Mouse (Mus musculus) MEL (cell line): ENCODE data around the gene Zbp1. TPM values are rescaled to one million over a fixed set of nuclear protein-coding genes. Genes with fewer than 3 reads are reported as not detected.

Experiments used
- DNase-seq: peaks from one replicate; pipeline ENCODE4 v3.0.0; 2011; ENCODE audit warnings: low read depth, low spot score
- H3K27ac ChIP-seq: 2 replicates; pipeline ENCODE4 v1.5.1; 2012; ENCODE audit warnings: low read depth, mild to moderate bottlenecking, control low read depth, low read length, moderate library complexity; ENCODE audit not compliant: control insufficient read depth
- H3K27me3 ChIP-seq, 2 experiments: fragments of 150-350 bp in 1 of 2; sonication (generic) in 1 of 2; 2 replicates each; pipeline ENCODE4 v1.6.1; 2012; ENCODE audit warnings: low read length in 2 of 2, mild to moderate bottlenecking in 2 of 2, improper control_type of control experiment in 1 of 2, moderate library complexity in 1 of 2; ENCODE audit not compliant: insufficient read depth in 2 of 2, control insufficient read depth in 1 of 2
- H3K36me3 ChIP-seq, 2 experiments: 2 replicates each; pipeline ENCODE4 v1.6.1; 2012 to 2014; ENCODE audit warnings: low read length in 2 of 2, improper control_type of control experiment in 1 of 2, inconsistent platforms in 1 of 2, mild to moderate bottlenecking in 1 of 2; ENCODE audit not compliant: insufficient read depth in 2 of 2, control insufficient read depth in 1 of 2
- H3K4me1 ChIP-seq, 2 experiments: fragments of 150-350 bp in 1 of 2; sonication (generic) in 1 of 2; 2 replicates each; pipeline ENCODE4 v1.6.1; 2012; ENCODE audit warnings: low read length in 2 of 2, improper control_type of control experiment in 1 of 2, mild to moderate bottlenecking in 1 of 2; ENCODE audit not compliant: insufficient read depth in 2 of 2, control insufficient read depth in 1 of 2
- H3K4me3 ChIP-seq, 2 experiments: fragments of 150-350 bp in 1 of 2; sonication (generic) in 1 of 2; 2 replicates each; pipeline ENCODE4 v1.5.1; 2012; ENCODE audit warnings: low read depth in 2 of 2, low read length in 2 of 2, mild to moderate bottlenecking in 2 of 2, moderate library complexity in 2 of 2, control low read depth in 1 of 2, improper control_type of control experiment in 1 of 2; ENCODE audit not compliant: control insufficient read depth in 1 of 2, insufficient read depth in 1 of 2
- H3K79me2 ChIP-seq: 2 replicates; pipeline ENCODE4 v1.6.1; 2012; ENCODE audit warnings: mild to moderate bottlenecking, low read length, moderate library complexity; ENCODE audit not compliant: control insufficient read depth, poor library complexity, insufficient read depth
- H3K9ac ChIP-seq: 2 replicates; pipeline ENCODE4 v1.6.1; 2012; ENCODE audit warnings: low read depth, mild to moderate bottlenecking, control low read depth, low read length, moderate library complexity; ENCODE audit not compliant: control insufficient read depth, poor library complexity, severe bottlenecking
- H3K9me3 ChIP-seq: fragments of 150-350 bp; sonication (generic); replicated peaks from 2 replicates; pipeline ENCODE4 v1.6.1; 2012; ENCODE audit warnings: mild to moderate bottlenecking, low read length, improper control_type of control experiment, moderate library complexity; ENCODE audit not compliant: insufficient read depth
- BHLHE40 ChIP-seq: IDR thresholded peaks from 2 replicates; pipeline ENCODE4 v1.6.1; 2012; ENCODE audit warnings: low read depth, mild to moderate bottlenecking, inconsistent platforms, low read length, improper control_type of control experiment, borderline replicate concordance
- CHD2 ChIP-seq: IDR thresholded peaks from 2 replicates; pipeline ENCODE4 v1.6.1; 2011; ENCODE audit warnings: low read length, improper control_type of control experiment
- GABPA ChIP-seq: IDR thresholded peaks from 2 replicates; pipeline ENCODE4 v1.6.1; 2012; ENCODE audit warnings: low read depth, mild to moderate bottlenecking, inconsistent platforms, low read length, improper control_type of control experiment, moderate library complexity
- HCFC1 ChIP-seq: IDR thresholded peaks from 2 replicates; pipeline ENCODE4 v1.6.1; 2012; ENCODE audit warnings: low read depth, mild to moderate bottlenecking, inconsistent platforms, low read length, improper control_type of control experiment, moderate library complexity
- JUND ChIP-seq: IDR thresholded peaks from 2 replicates; pipeline ENCODE4 v1.6.1; 2011; ENCODE audit warnings: low read depth, mild to moderate bottlenecking, improper control_type of control experiment, low read length
- KAT2A ChIP-seq: conservative IDR thresholded peaks from 2 replicates; pipeline ENCODE4 v1.6.1; 2012; ENCODE audit warnings: low read depth, low read length, improper control_type of control experiment, inconsistent platforms
- MAFK ChIP-seq: IDR thresholded peaks from 2 replicates; pipeline ENCODE4 v1.6.1; 2011; ENCODE audit warnings: low read depth, mild to moderate bottlenecking, low read length, improper control_type of control experiment, borderline replicate concordance
- MAX ChIP-seq: IDR thresholded peaks from 2 replicates; pipeline ENCODE4 v1.6.1; 2011; ENCODE audit warnings: low read length, improper control_type of control experiment
- MXI1 ChIP-seq: IDR thresholded peaks from 2 replicates; pipeline ENCODE4 v1.6.1; 2011; ENCODE audit warnings: mild to moderate bottlenecking, low read depth, low read length, improper control_type of control experiment
- MYB ChIP-seq: IDR thresholded peaks from 2 replicates; pipeline ENCODE4 v1.6.1; 2011; ENCODE audit warnings: mild to moderate bottlenecking, low read depth, low read length, improper control_type of control experiment
- NELFE ChIP-seq: IDR thresholded peaks from 2 replicates; pipeline ENCODE4 v1.6.1; 2011; ENCODE audit warnings: low read depth, low read length, improper control_type of control experiment
- POLR2AphosphoS5 ChIP-seq: IDR thresholded peaks from 2 replicates; pipeline ENCODE4 v1.6.1; 2012; ENCODE audit warnings: low read depth, borderline replicate concordance, mild to moderate bottlenecking, inconsistent platforms, low read length, moderate library complexity, mixed read lengths
- RCOR1 ChIP-seq: IDR thresholded peaks from 2 replicates; pipeline ENCODE4 v1.6.1; 2012; ENCODE audit warnings: low read depth, mild to moderate bottlenecking, inconsistent platforms, low read length, improper control_type of control experiment
- SMC3 ChIP-seq: IDR thresholded peaks from 2 replicates; pipeline ENCODE4 v1.6.1; 2011; ENCODE audit warnings: low read depth, low read length, improper control_type of control experiment
- TBP ChIP-seq: IDR thresholded peaks from 2 replicates; pipeline ENCODE4 v1.8.0; 2011; ENCODE audit warnings: low read depth, low read length, improper control_type of control experiment
- TCF12 ChIP-seq: IDR thresholded peaks from 2 replicates; pipeline ENCODE4 v1.6.1; 2014; ENCODE audit warnings: low read depth, mild to moderate bottlenecking, inconsistent platforms, low read length, improper control_type of control experiment, moderate library complexity
- USF2 ChIP-seq, 2 experiments: IDR thresholded peaks; 2 replicates each; pipeline ENCODE4 v1.6.1; 2011 to 2012; ENCODE audit warnings: improper control_type of control experiment in 2 of 2, low read length in 2 of 2, borderline replicate concordance in 1 of 2, inconsistent platforms in 1 of 2, low read depth in 1 of 2, mild to moderate bottlenecking in 1 of 2; ENCODE audit not compliant: insufficient read depth in 1 of 2
- ZC3H11A ChIP-seq: IDR thresholded peaks from 2 replicates; pipeline ENCODE4 v1.6.1; 2012; ENCODE audit warnings: low read depth, mild to moderate bottlenecking, inconsistent platforms, low read length, improper control_type of control experiment
- ZNF384 ChIP-seq: IDR thresholded peaks from 2 replicates; pipeline ENCODE4 v1.6.1; 2012; ENCODE audit warnings: low read depth, mild to moderate bottlenecking, inconsistent platforms, low read length, improper control_type of control experiment
- polyA plus RNA-seq, 2 experiments: library from polyadenylated mRNA; stranded (reverse) in 1 of 2; unstranded in 1 of 2; fragments of >175 nt in 1 of 2; fragments of >200 nt in 1 of 2; gene quantifications; 2 replicates each; pipeline versions ENCODE4 v1.2.1 to v1.2.4; 2012; ENCODE audit warnings: low replicate concordance in 2 of 2, low read depth in 1 of 2; ENCODE audit not compliant: insufficient read length in 2 of 2, insufficient read depth in 1 of 2, missing spikeins in 1 of 2
- total RNA-seq: library from RNA; depleted of rRNA; stranded (reverse); fragments of 300-350 nt; gene quantifications from 2 replicates; pipeline ENCODE4 v1.2.3, GENCODE M21; 2012

Gene Zbp1
- total and polyA plus RNA-seq, 3 experiments, result not detected

DNA sequence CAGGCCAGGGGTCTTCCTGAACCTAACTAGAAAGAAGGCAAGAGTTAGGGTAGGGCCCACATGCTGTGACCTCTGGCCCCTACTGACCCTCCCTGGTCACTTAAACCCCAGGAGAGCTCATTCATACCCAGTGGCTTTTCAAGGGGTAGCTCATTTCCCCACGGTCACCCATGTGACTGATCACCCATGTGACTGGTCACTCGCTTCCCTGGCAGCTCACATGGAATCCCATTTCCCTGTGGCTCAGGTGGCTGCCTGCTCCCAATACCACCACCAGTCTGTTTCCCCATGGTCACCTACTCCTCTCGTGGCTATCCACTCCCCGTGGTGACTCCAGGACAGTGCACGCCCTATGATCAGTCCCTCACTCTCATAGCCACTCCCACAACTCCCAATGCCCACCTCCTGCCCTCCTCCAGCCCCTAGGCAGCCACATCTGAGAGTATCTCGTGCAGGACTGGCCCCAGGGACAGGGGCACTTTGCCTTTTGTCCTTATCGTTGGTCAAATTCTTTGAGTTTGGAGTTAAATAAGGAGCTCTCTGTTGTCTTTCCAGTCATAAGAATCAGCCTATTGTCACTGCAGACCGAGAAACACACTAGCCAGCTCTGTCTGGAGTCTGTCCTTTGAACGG is 39.9 kb upstream of the Zbp1 start:
- Histone ChIP-seq H3K36me3 (no peaks in the 10 kb centered on the region), H3K4me1 (no peaks in the 10 kb centered on the region)

DNA sequence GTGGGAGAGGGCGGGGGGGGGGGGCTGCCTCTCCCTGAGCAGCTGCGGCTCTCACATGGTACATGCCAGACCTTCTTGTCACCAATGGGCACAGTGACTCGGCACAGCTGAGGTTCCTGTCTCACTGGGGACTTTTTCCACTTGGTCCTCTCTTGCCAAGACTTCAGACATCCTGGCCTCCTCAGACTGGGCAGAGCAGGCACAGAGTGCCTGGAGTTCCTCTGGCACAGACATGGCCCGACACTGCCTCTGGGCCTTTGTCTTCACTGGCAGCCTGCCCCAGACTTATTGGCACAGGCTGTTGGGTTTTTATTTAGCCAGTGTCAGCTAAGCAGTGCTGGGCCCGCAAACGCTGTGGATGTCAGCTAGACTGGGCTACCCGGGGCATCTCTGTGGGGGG is 38.9 kb upstream of the Zbp1 start:
- Histone ChIP-seq H3K79me2 (no peaks in the 10 kb centered on the region), H3K9ac (no peak overlapping the region), H3K27me3 (no peaks in the 10 kb centered on the region), H3K9me3 (no peaks in the 10 kb centered on the region), H3K4me1 (no peaks in the 10 kb centered on the region), H3K4me3 (no peak overlapping the region), H3K27ac (no peak overlapping the region), H3K36me3 (no peaks in the 10 kb centered on the region)
- DNase-seq, result no peak
- no peak for TF ChIP-seq MAFK
- no peak for TF ChIP-seq MYB
- no peak for TF ChIP-seq JUND
- TF ChIP-seq USF2 (IDR thresholded peaks at IDR 0.05; ENCODE audit: borderline replicate concordance in 1 of 2, insufficient read depth in 1 of 2, low read depth in 1 of 2, low read length in 2 of 2), result no peak
- no peak for TF ChIP-seq SMC3
- TF ChIP-seq BHLHE40, result no peak
- no peak for TF ChIP-seq ZC3H11A
- no peak for TF ChIP-seq ZNF384
- no peak for TF ChIP-seq NELFE
- no peak for TF ChIP-seq MAX
- no peak for TF ChIP-seq TBP
- no peak for TF ChIP-seq RCOR1

More for the DNA sequence above, 39.9 kb upstream of the Zbp1 start:
- H3K79me2 ChIP-seq, result no peaks in the 10 kb centered on the region
- H3K9me3 ChIP-seq, result no peaks in the 10 kb centered on the region
- DNase-seq, result no peak
- no peaks in the 10 kb centered on the region for H3K27me3 ChIP-seq
- TF ChIP-seq GABPA, result no peak
- no peak for TF ChIP-seq TCF12
- no peak for TF ChIP-seq BHLHE40
- TF ChIP-seq MYB, result no peak
- no peak for TF ChIP-seq CHD2
- TF ChIP-seq KAT2A, result no peak
- TF ChIP-seq SMC3, result no peak
- TF ChIP-seq MXI1, result no peak
- no peak for TF ChIP-seq HCFC1
- TF ChIP-seq USF2 (IDR thresholded peaks at IDR 0.05; ENCODE audit: borderline replicate concordance in 1 of 2, insufficient read depth in 1 of 2, low read depth in 1 of 2, low read length in 2 of 2), result no peak
- TF ChIP-seq POLR2AphosphoS5, result no peak
- H3K9ac ChIP-seq, result no peak overlapping the region
- H3K27ac ChIP-seq, result no peak overlapping the region
- no peak overlapping the region for H3K4me3 ChIP-seq
